Mouse (Mus musculus) retina, postnatal 1 day (tissue): ENCODE measurements around the gene Mrpl23.

Experiments used
- DNase-seq: peaks from one replicate; pipeline ENCODE4 v3.0.0-alpha.2; 2012

Mrpl23 gene

DNA sequence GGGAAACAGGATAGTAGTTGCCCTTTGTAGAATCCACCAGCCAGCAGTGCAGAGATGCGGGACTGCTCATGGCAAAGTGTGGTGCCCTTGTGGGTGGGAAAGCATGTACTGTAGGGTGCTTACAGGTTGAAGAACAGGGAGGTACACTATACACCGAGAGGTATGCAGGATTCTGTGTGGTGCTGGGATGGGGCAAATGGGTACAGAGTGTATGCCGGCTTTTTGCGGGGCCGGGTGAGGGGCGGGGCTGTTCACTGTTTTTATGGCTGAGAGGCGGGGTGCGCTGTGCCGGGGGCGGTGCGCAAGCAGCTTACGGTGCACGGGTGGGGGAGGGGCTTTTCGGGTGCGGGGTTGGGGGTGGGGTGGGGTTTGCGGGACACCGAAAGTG, at the start of gene Mrpl23:
Gene Mrpl23, plus strand, starts transcription at position 16 of the 388 bp plus-strand sequence.
- no peak for DNase-seq

DNA sequence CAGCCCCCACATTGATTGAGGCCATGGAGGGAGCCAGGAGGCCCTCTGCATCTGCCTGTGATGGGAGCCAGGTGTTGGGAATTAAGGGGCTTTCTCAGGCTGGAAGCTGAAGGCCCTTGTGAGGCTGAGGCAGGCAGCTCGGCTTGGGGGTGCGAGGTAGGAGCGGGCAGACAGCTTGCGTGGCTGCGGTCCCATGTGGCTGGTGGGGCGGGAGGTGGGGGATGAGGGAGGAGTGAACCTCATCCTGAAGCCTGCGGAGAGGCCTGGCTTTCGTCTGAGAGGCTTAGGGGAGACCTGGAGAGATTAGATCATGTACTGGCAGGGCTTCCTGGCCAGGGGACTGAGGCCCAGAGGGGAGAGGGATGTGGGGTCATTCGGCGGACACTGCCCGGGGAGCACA, 49.4 kb upstream of the Mrpl23 start:
- peak; percentile 44 for DNase-seq

DNA sequence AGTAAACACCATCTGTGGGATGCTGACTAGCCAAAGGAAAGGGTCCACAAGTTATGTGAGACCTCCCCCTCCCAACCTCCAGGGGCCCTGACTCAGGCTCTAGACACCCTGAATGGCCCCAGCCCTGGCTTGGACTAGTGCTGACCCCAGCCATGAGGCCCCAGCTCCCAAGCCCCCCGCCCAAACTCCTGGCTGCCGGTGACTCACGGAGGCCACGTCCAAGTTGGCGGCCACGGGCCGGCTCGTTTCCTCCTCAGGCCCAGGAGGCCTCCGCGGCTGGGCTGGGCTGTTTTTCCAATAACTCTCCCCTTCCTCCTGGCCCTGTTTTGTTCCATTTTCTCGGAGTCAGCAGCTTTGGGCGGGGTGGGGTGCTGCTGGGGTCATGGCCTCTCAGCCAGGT, 47.7 kb upstream of the Mrpl23 start:
- DNase-seq: no peak

DNA sequence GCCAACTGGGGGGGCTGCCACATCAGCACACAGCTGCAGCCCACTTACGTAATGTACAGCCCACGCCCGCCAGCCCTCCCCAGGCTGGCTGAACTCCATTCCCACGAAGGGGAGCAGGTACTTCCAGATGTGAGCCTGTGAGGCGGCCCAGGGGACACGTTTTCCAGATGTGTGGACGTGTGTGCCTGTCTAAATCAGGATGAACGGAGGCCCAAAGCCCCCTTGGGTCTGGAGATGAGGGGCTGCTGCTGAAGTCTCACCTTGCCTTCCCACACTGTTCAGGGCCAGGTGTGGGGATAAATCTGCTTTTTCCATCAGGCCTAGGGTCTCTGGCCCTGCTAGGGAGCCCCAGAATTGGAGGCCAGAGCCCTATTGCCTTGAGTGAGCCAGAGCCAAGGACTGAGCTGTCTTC, 45.7 kb upstream of the Mrpl23 start:
- no peak for DNase-seq

DNA sequence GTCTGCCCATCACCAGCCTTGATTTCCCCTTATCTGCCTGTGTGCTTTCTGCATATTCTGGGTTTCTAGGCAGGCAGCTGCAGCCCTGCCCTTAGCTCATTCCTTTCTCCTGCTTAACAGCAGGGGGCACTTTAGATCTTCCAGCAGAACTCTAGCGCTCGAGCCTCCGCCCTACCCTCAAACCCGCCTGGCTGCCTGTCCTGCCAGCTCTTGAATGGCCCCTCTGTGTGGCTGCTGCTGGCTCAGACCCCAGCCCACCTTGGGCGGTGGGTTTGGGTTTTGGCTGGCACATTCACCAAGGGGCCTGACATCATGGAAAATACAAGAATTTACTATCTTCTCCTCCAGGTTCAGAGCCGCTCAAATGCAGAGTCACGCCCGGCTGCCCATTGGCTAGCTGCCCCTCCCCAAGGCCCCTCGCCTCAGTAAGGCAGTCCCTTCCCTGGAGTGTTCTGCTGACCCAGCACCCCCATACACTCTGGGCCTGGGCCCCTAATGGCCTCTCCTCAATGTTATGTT, 45.1 kb upstream of the Mrpl23 start:
- DNase-seq: peak; percentile 88

DNA sequence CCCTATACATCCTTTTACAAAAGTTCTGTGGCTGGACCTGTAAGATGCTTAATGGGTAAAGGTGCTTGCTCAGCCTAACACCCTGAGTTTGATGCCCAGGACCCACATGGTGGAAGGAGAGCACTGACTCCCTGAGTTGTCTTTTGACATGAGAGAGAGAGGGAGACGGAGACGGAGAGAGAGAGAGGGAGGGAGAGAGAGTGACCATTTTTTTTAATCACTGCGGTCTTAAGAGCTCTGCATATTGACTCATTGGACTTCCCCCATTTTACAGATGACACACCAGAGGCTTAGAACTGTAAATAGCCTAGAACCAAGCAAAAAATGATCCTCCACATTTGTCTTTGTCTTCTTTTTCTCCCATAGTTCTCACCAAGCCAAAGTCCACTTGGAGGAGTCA, 44.4 kb upstream of the Mrpl23 start:
- no peak for DNase-seq

DNA sequence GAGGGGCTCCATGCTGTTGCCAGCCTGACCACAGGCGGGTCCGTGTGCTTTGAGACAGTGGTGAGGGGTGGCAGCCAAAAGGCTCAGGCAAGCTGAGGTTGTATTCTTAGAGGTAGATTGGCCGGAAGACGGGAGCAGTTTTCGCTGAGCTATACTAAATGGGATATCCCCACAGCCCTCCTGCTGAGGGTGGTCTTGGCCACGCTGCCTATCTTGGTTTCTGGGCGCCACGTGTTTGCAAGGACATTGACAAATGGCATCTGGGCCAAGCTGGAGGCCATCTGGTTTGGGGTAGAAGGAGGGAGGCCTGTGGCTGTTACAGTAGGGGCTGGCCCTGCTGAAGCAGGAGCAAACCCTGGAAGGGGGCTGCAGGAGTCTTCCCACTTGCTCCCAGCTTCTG, 39.0 kb upstream of the Mrpl23 start:
- no peak for DNase-seq

DNA sequence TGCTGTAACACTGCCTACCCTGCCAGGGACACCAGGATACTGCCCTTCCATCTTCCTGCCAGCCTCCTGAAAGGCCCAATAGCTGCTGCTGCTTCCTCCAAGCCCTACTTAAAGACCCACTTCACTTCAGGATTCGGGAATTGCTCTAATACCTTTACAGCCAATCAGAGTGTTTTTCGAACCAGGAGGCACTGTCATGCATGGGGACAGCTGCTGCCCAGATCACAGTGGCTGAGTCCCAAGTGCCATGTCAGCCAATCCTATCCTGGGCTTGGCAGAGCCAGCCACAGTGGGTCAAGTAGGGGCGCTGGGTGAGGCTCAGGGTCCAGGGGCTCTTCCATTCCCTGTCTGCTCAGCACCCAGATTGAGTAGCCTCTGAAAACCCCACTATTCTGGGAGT, 36.3 kb upstream of the Mrpl23 start:
- no peak for DNase-seq

DNA sequence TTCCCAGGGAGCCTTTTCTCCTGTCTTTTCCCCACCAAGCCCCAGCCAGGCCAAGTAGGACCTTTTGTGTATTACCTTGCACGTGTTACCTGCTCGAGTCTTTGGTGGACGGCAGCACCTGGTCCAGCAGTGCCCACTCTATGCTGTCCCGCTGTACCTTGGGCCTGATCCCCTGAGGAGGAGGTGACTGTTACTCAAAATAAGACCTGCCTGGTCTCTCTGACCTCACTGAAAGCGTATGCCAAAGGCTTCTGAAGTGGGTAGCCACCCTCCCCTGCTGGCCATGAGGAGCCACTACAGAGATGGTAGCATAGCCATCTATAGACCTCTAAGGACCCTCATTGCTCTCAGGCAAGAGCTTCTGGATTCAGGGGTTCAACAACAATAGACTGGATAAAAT, 35.7 kb upstream of the Mrpl23 start:
- no peak for DNase-seq

DNA sequence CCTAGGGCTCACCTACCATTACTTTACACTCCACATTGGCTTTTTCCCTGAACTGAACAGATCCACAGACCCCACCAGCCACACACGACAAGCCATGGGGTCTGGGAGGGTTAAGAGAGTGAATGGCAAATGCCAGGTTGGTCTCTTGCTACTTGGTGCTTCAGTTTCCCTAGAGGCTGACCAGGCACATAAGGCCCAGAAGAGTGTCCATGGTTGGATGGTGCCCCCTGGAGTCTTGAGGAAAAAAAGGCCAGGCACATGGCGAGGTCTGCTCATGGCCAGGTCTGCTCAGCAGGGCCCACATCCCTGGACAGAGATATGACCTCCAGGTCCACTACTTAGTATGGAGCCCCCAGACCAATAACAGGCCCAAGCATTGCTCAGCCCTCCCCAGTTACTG, 34.7 kb upstream of the Mrpl23 start:
- DNase-seq: peak; percentile 27

DNA sequence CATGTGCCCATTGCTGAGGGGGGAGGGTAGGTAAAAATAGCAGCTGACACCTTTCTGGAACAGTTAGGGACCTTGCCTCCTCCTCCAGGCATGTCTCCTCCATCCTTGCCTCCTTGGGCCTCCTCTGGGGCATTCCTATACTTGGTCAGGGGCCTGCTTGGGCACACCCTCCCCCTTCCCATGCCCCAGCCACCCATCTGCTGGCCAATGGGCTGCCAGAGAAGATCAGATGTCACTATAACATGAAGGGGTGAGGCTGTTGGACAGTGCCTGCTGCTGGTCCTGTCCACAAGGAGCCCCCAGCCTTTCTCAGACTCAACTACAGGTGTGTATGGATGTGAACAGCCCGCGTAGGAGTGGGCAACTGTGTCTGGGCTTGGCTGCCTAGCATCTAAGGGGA, 33.9 kb upstream of the Mrpl23 start, which contains the start of gene Tnnt3:
Gene Tnnt3, plus strand, starts transcription at position 262 of the 400 bp plus-strand sequence.
- DNase-seq: no peak

DNA sequence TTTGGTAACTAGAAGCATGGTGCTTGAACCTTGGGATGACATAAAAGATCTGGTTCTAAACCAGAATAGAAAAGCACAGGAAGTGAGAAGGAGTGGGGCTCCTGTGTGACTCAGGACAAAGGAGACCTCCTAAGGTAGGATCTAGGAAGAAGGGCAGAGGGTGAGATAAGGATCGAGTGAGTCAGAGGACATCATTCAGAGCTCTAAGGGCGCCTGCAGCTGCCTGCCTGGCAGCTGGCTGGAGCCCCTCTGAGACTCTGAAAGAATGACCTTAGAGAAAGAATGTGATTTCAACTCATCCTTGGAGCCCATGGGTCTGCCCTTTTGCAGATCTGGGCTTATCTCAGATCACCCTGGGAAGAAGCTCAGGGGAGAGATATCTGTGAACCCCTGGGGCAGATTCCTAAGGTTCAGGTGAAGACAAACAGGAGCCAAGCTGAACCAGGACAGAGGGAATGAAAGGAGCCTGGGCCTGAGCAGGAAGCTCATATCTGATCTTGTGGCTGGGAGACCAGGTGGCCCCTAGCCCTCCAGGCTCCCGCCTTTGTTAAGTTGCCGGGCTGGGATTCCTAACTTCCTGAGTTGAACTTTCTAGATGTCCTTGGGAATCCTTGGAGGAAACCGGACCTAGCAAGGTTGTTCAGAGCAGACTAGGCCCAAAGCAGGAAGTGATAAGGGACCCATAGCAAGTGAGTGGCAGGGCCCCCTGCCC, 33.3 kb upstream of the Mrpl23 start:
- DNase-seq: no peak

DNA sequence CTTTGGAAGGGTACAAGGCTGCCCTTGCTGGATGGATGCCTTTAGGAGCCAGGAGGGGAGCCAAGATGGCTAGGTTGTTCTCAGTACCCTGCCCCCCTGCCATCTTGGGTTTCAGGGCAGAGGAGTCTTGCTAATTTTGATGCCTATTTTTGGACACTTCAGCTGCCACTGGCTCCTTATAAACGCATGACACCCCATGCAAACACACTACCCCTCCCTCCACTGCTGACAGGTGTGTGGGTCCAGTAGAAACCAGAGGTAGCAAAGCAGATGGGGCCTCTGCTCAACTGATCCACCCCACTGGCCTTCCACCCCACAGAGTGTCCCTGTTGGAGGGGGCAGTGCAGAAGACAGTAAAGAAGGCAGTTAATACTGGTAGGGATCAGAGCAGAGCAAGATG, 32.5 kb upstream of the Mrpl23 start:
- no peak for DNase-seq

DNA sequence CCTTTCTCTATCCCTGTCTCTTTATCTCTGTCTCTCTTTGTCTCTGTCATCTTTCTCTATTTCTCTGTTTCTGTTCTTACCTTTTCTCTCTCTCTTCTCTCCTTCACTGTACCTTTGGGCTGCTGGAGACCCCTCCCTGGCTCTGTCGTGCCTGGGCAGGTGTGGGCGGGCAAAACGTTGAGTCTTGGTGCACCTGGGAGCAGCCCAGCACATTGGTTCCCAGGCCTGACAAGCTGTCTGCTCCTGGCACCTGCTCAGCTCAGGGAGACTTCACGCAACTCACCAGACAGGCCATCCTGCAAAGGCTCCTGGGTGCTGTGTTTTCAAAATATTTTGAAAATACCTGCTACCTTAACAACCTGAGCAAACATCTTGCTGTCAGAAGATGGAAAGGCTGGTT, 29.3 kb upstream of the Mrpl23 start:
- no peak for DNase-seq

DNA sequence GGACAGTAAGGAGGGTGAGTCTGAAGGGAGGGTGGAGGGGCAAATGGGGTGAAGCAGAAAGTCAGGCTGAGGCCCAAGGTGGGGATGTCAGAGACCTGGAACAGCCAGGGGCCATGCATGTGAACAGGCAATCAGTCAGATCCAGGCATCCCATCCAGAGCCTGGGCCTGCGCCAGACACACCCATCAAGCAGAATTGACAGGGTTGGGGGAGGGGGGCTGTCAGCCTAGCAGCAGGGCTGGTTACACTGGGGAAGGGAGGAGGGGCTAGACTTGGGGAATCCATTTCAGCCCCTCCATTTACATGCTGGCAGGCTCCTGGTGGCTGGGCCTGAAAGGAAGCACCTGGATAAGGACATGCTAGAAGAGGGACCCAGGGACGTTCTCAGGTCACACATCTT, 26.5 kb upstream of the Mrpl23 start:
- peak; percentile 26 for DNase-seq

DNA sequence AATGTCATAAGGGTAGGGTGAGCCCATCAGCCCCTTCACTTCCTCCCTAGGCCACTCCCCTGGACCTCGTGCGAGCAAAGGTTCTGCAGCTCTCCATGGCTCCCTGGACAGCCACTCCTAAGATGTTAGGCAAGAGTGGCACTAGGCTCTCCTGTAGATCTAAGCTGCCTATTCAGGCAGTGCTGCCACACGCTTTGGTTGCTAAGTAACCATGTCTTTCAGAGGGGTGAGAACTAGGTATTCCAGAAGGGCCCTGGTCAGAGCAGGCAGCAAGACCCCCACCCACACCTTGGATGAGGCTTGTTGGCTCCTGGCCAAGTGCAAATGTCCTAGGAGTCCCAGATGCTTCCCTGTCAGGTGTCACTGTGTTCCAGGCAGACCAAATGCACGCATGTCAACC, 26.0 kb upstream of the Mrpl23 start:
- peak; percentile 32 for DNase-seq

DNA sequence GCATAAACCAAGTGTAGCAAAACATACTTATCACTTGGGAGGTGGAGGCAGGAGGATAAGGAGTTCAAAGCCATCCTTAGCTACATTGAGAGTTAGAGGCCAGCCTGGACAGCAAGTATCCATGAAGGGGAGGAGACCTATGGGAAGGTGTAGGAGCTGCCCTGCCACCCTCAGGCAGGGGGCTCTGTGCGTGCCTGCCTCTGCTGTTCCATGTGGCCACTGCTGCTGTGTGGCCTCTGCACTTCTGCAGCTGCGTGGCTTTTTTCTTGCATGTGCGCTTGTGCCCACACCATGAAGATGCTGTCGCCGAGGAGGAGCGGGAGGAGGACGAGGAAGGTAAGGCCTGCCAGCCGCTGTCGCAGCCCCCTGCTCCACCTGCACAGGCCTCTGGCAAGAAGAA, 25.0 kb upstream of the Mrpl23 start:
- DNase-seq: no peak

DNA sequence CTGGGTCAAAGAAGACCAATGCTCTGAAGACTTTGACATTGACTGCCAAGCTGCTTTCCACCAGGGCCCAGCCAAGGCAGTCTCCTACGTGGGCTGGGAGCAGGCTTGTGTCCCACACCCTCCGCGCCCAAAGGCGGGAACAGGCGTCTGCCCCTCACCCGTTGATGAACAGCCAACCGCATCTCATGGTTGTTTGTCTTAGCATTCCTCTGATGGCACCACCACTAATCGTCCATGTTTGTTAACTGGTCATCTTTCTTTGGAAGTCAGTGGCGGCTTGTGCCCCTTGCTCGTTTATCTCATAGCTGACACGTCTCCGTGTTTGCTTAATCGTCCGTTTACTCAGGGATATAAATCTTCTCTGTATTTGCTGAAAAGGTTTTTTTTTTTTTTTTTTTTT, 23.0 kb upstream of the Mrpl23 start:
- no peak for DNase-seq

DNA sequence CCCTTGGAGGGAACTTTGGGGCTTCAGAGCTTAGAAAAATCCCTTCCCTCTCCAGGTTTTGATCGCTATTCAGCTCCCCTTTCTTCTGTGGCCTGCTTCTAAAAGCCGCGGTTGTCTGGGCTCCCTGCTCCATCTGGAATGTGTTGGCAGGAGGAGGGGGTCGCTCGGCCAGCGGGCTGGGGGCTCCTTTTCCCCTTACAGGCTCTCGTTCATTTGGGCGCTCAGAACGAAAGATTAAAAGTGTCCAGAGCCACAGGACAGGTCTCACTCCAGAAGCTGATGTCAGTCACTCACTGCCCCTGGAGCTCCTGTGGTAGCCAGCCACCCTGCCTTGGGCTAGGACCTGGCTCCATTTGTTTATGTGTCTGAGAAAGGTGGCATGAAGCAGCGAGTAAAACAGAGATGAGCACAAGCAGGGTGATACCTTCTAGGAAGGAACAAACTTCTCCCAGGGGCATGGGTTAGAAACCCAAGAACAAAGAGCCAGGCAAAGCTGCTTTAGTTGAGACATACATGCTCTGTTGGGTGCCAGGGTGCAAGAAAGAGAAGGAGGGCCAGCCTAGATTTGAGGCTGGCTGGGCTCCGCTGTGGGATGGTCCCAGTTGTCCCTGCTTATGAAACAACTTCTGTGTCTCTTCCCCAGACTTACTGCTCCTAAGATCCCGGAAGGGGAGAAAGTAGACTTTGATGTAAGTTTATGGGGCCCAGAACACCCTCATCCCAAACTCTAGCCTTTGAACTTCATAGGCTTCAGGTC, 22.3 kb upstream of the Mrpl23 start:
- peak; percentile 28 for DNase-seq

DNA sequence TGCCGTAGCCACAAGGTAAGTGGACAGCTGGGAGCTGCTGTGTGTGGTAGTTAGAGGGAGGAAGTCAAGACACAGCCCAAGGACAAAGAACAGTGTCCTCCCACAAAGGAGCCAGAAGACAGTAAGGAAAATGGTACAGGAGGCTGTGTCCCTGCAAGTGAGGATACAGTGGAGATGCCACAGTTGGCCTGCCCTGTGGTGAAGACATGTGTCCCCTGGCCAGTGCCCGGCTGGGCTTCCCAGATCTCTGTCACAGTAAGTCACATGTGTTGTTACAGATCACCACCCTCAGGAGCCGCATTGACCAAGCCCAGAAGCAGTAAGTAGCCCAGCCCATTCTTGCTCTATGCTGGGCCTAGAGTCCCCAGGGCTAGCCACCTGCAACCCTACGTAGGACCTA, 18.4 kb upstream of the Mrpl23 start:
- DNase-seq: no peak

DNA sequence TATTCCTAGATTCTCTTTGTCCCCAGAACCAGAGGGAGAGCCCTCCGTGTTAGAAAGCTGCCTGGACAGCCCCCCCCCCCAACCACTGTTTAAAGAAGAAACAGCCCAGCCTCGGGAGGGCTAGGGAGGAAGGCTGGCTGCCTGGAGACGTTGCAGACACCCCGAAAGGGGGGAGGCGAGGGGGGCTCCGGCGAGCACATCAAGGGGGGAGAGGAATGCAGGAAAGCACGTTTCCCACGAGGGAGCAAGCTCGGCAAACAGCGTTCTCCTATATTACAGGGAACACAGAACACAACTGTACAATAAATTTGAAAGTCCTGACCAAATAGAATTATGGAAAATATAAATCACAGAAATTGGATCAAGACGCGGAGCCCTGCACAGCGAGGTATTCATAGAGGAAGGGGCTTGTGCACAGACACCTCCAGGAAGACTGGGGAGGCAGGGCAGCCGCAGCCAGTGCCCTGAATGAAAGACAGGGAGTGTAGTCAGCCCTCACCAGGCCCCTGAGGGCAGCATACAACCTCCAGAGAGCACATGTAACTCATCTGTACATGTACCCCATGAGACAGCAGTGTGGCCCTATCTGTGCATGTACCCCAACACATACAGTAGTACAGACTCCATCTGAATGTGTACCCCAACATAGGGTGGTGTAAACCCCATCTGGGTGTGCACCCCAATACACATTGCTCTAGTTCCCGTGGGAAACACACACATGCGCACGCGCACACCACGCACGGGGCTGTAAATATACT, 16.1 kb upstream of the Mrpl23 start:
- peak; percentile 35 for DNase-seq

DNA sequence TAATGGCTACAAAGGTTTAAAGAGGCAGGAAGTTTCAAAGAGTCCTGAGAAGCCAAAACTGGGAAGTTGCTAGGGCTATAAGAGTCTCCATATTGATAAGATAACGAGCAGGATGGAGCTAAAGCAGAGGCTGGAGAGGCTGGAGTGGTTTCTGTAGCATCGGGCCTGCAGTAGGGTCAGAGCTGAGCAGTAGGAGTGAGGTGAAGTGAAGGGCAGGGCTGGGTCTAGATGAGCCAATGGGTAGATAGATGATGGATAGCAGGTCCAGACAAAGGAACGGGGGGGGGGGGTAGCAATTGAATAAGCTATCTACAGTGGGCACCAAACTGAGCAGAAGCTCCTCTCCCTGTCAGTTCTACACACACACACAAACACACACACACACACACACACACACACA, 15.0 kb upstream of the Mrpl23 start:
- no peak for DNase-seq

DNA sequence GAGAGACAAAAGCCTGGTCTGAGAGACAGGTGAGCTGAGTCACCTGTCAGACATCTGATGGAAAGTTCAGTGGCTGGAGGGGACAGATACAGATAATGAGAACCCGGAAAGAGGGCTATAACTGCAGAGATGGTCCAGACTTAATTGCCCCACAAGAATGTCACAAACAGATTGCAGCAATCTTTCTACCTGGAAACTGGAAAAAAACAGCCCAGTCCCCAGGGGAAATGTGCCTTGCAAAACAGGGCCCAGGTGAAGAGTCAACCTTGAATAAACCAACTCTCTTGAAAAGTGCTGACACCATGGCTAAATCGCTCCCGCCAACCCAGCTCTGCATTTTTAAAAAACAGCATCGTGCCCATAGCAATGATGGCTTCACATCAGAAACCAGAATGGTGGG, 12.2 kb upstream of the Mrpl23 start:
- no peak for DNase-seq

DNA sequence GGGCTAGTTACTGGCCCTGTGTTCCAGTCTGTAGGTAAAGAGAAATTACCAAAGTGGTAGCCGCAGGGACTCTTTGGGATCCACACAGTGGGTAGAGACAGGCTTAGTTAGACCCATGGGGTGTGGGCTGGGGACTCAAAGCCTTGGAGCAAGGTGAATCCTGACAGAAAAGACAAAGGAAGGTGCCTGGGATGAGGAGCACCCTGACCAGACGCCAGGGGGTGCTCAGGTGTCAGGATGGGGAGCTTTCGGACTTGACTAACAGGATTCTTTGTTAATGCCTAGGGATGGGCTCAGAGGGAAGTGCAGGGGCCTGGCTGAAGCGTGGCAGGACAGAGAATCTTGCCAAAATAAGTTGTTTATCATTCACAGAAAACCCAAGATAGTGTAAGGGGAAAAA, 10.1 kb upstream of the Mrpl23 start:
- DNase-seq: peak; percentile 46
